Mouse (Mus musculus) megakaryocyte, embryonic 14.5 days (primary cell): ENCODE measurements around the gene Wrap53.

Experiments used
- FLI1 ChIP-seq: IDR thresholded peaks from 2 replicates; pipeline ENCODE4 v1.6.1; 2012; ENCODE audit warnings: low read length, inconsistent platforms, mixed read lengths
- GATA1 ChIP-seq: IDR thresholded peaks from 3 replicates; pipeline ENCODE4 v1.6.1; 2012; ENCODE audit warnings: mixed read lengths, low read length, inconsistent platforms, borderline replicate concordance

DNA sequence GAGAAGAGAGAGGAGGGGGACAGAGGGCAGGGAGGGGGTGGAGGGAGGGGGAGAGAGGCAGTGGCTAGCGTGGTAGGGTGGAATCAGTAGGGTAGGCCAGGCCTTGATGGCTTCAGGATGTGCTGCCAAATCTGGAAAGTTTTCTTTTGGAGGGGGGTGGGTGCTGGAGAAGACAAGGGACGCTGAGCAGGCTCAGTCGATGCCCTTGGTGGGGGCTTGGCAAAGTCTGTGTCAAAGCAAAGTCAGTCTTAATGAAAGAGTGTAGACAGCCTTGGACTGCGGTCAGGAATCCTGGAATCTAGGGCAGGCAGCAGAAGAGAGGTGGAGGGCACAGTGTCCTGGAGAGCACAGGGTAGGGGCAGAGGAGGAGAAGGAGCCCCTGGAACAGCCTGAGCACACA lies 30.8 kb upstream of the Wrap53 start:
- TF ChIP-seq GATA1 (no peak), FLI1 (no peak)
